Mouse (Mus musculus) lung, postnatal 14 days (tissue): ENCODE results near the gene Amotl1.
"Not testable (repeated sequence)": the region's sequence is repeated elsewhere in the genome, so short reads cannot be mapped to it uniquely, and the experiment has no call there.

Experiments used
- DNase-seq: peaks from one replicate; pipeline ENCODE4 v3.0.0; 2021

Gene Amotl1

GRCm38 (mm10) chr9:14598157-14598556, 46.7 kb downstream of the Amotl1 start:
- DNase-seq, result no peak

- no peak for DNase-seq
Observed at GRCm38 (mm10) chr9:14597429-14597828, 47.4 kb downstream of the Amotl1 start.

- DNase-seq, result peak; percentile 31
Observed at GRCm38 (mm10) chr9:14596858-14597257, 48.0 kb downstream of the Amotl1 start.

GRCm38 (mm10) chr9:14596427-14596826, 48.4 kb downstream of the Amotl1 start:
- no peak for DNase-seq

GRCm38 (mm10) chr9:14595893-14596292, 49.0 kb downstream of the Amotl1 start:
- DNase-seq, result no peak

GRCm38 (mm10) chr9:14593880-14594279, 51.0 kb downstream of the Amotl1 start:
- DNase-seq, result no peak

GRCm38 (mm10) chr9:14590666-14591065, 54.2 kb downstream of the Amotl1 start:
- no peak for DNase-seq

- no peak for DNase-seq
Observed at GRCm38 (mm10) chr9:14588690-14589089, 56.2 kb downstream of the Amotl1 start.

- no peak for DNase-seq
Observed at GRCm38 (mm10) chr9:14585702-14586101, 59.2 kb downstream of the Amotl1 start.

- no peak for DNase-seq
Observed at GRCm38 (mm10) chr9:14578960-14579359, 65.9 kb downstream of the Amotl1 start.

- DNase-seq, result not testable (repeated sequence)
Observed at GRCm38 (mm10) chr9:14576359-14576758, 68.5 kb downstream of the Amotl1 start.

- DNase-seq, result peak; percentile 31
Observed at GRCm38 (mm10) chr9:14574760-14575399, 70.0 kb downstream of the Amotl1 start.

GRCm38 (mm10) chr9:14569175-14569975, 75.5 kb downstream of the Amotl1 start:
- no peak for DNase-seq

GRCm38 (mm10) chr9:14568487-14568886, 76.4 kb downstream of the Amotl1 start:
- no peak for DNase-seq

GRCm38 (mm10) chr9:14564486-14564885, 80.4 kb downstream of the Amotl1 start:
- no peak for DNase-seq

GRCm38 (mm10) chr9:14563351-14563750, 81.5 kb downstream of the Amotl1 start:
- no peak for DNase-seq

- DNase-seq, result no peak
Observed at GRCm38 (mm10) chr9:14560545-14560944, 84.3 kb downstream of the Amotl1 start.

GRCm38 (mm10) chr9:14559996-14560395, 84.9 kb downstream of the Amotl1 start:
- no peak for DNase-seq

GRCm38 (mm10) chr9:14559430-14559829, 85.4 kb downstream of the Amotl1 start:
- DNase-seq, result no peak

- no peak for DNase-seq
Observed at GRCm38 (mm10) chr9:14558332-14558731, 86.5 kb downstream of the Amotl1 start.

GRCm38 (mm10) chr9:14548366-14548761, 96.5 kb downstream of the Amotl1 start:
- DNase-seq, result no peak

GRCm38 (mm10) chr9:14547584-14548365, 97.1 kb downstream of the Amotl1 start:
- peak; percentile 26 for DNase-seq

- peak; percentile 30 for DNase-seq
Observed at GRCm38 (mm10) chr9:14544034-14544757, 100.7 kb downstream of the Amotl1 start.
